Comparison of ENCODE assay signal across 10 mouse cellular contexts in the genomic region with DNA sequence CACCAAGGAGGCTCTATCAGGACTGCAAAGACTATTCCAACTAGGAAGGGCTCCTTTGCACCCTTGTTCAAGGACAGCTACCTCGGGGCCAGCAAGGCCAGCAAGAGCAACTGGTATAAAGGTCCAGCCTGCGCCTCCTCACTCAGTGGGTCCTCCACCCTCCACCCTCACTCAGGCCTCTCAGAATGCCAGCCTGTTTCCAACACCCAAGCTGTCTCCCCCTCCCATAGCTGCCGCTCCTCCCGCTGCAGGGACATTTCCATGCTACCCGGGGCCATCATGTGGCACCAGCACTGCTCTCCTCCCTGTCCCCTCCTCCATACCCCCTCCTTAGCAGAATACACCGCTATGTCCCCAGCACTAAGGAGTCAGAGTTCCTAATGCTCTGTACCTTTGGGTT. TPM values are rescaled to one million over a fixed set of nuclear protein-coding genes. Genes with fewer than 3 reads are reported as not detected.
A peak's percentile ranks its signal among the peaks of the same experiment; 100 is the strongest.
DNase-seq lines count a peak whose midpoint lies in the region; ATAC-seq lines count a peak whose summit lies in the region.
"Had no signal": no experiment of that assay in that cellular context is flagged by ENCODE, and none has a peak within 500 bp of the region (broad histone marks: within the 10 kb centered on the region; RNA-seq: fewer than 3 reads in every experiment).

No protein-coding gene starts in this region.

- peak overlapping the region; percentile 66 for H3K4me2 ChIP-seq in heart, embryonic 11.5 days

- H3K4me3 ChIP-seq in heart, embryonic 11.5 days (ENCODE audit: low read depth, low read length): no peak overlapping the region

- DNase-seq in heart, postnatal 4 days: no peak
- peak; percentile 47 for DNase-seq in right cerebral cortex, adult 18-20 months
- DNase-seq in right cerebral cortex, postnatal 36 days (ENCODE audit: low spot score in 2 of 2): no peak
- DNase-seq in layer of hippocampus, adult 9-11 months: peak; percentile 36
- DNase-seq in right cerebral cortex, postnatal 4 days: peak; percentile 47
- DNase-seq in liver: no peak
- no peak for DNase-seq in adrenal gland, adult (ENCODE audit: inconsistent age in 2 of 2, low spot score in 1 of 2)

- peaks cover 72% of the 10 kb centered on the region for H3K27me3 ChIP-seq in heart, embryonic 11.5 days (ENCODE audit: control insufficient read depth, insufficient read depth, low read length)

- peaks cover 17% of the 10 kb centered on the region for H3K4me1 ChIP-seq in heart, embryonic 11.5 days (ENCODE audit: control insufficient read depth, insufficient read depth, low read length)

- no peak overlapping the region for H3K9ac ChIP-seq in heart, embryonic 11.5 days (ENCODE audit: low read depth, low read length)
- H3K9ac ChIP-seq: liver, embryonic 14.5 days had no signal

- no peaks in the 10 kb centered on the region for H3K36me3 ChIP-seq in heart, embryonic 11.5 days (ENCODE audit: control insufficient read depth, insufficient read depth, low read length)

- H3K27ac ChIP-seq in heart, embryonic 11.5 days (ENCODE audit: low read depth, low read length): no peak overlapping the region
- H3K27ac ChIP-seq: liver, embryonic 14.5 days had no signal

- WGBS in heart, embryonic 11.5 days (ENCODE audit: insufficient replicate concordance): 14% methylated on average over 6 of the region's 6 CpGs

- no peak for ATAC-seq in heart, embryonic 11.5 days (replicated peaks; ENCODE audit: insufficient number of reproducible peaks, low FRiP score, low TSS enrichment)

- no peaks in the 10 kb centered on the region for H3K9me3 ChIP-seq in heart, embryonic 11.5 days (replicated peaks; ENCODE audit: control insufficient read depth, low read length)

RNA-seq across cellular contexts. Expression of a gene that starts 0.6 kb away (rescaled TPM):
- 0.20 TPM in 1 of 2 replicates, not detected in the other for polyA plus RNA-seq in heart, embryonic 11.5 days (2014; fragmentation: Nextera tagmentation; extraction: Ambion mirVana)
- total RNA-seq in heart, postnatal 4 days (2021): under 1 TPM; 0.09 to 0.79 TPM
- total RNA-seq: CH12.LX had no signal

Comparison
In these comparisons a context has a peak if more than half of its experiments do, and no peak if none do; other contexts are left out.
1. DNase-seq: peak in right cerebral cortex, adult 18-20 months (single experiment), layer of hippocampus, adult 9-11 months (single experiment) and right cerebral cortex, postnatal 4 days (single experiment); none in heart, postnatal 4 days (single experiment), right cerebral cortex, postnatal 36 days (0 of 2), liver (single experiment) and adrenal gland, adult (0 of 2).